Mouse (Mus musculus) heart, adult 2 months (tissue): ENCODE measurements around the gene T. TPM values are rescaled to one million over a fixed set of nuclear protein-coding genes. Genes with fewer than 3 reads are reported as not detected.
A peak's percentile ranks its signal among the peaks of the same experiment; 100 is the strongest.

Experiments
- DNase-seq, 2 experiments: peaks; one replicate each; pipeline ENCODE4 v3.0.0; 2021
- H3K27ac ChIP-seq: fragments of 200-600 bp; 2 replicates; pipeline ENCODE4 v1.8.1; 2022
- H3K27me3 ChIP-seq: fragments of 200-500 bp; 2 replicates; pipeline ENCODE4 v1.6.1; 2012; ENCODE audit warnings: mild to moderate bottlenecking, low read length, inconsistent platforms, mixed read lengths; ENCODE audit not compliant: control insufficient read depth, insufficient read depth
- H3K36me3 ChIP-seq: fragments of 200-500 bp; 2 replicates; pipeline ENCODE4 v1.6.1; 2012; ENCODE audit warnings: low read length, inconsistent platforms; ENCODE audit not compliant: control insufficient read depth, insufficient read depth
- H3K4me1 ChIP-seq: fragments of 200-500 bp; 2 replicates; pipeline ENCODE4 v1.6.1; 2011; ENCODE audit warnings: low read length; ENCODE audit not compliant: control insufficient read depth, insufficient read depth
- H3K4me3 ChIP-seq: fragments of 200-600 bp; 2 replicates; pipeline ENCODE4 v1.8.1; 2022
- H3K79me2 ChIP-seq: fragments of 200-500 bp; replicated peaks from 2 replicates; pipeline ENCODE4 v1.6.1; 2012; ENCODE audit warnings: mild to moderate bottlenecking, inconsistent platforms, low read length, moderate library complexity, mixed read lengths; ENCODE audit not compliant: control insufficient read depth, insufficient read depth
- H3K9ac ChIP-seq: fragments of 200-500 bp; 2 replicates; pipeline ENCODE4 v1.6.1; 2012; ENCODE audit warnings: low read depth, mild to moderate bottlenecking, control low read depth, inconsistent platforms, low read length, mixed read lengths
- CTCF ChIP-seq: fragments of 200-600 bp; IDR thresholded peaks from 2 replicates; pipeline ENCODE4 v1.8.1; 2022; ENCODE audit warnings: antibody characterized with exemption, mild to moderate bottlenecking, moderate library complexity
- EP300 ChIP-seq: fragments of 200-500 bp; IDR thresholded peaks from 2 replicates; pipeline ENCODE4 v1.6.1; 2011; ENCODE audit warnings: low read depth, low read length, control low read depth; ENCODE audit not compliant: insufficient read depth
- POLR2A ChIP-seq: fragments of 200-500 bp; IDR thresholded peaks from 2 replicates; pipeline ENCODE4 v1.6.1; 2011; ENCODE audit warnings: mild to moderate bottlenecking, low read depth, low read length, control low read depth; ENCODE audit not compliant: insufficient read depth
- WGBS: fragments of 180-500 bp; shearing (Covaris S2); methylation state at CpG from one replicate; pipeline ENCODE4 v1.1.7; 2018; 5-methylcytosine and 5-hydroxymethylcytosine counted together
- intact Hi-C: fragments of 180-260 bp; cut with DNase I; formaldehyde crosslinking; loops from one replicate; pipeline ENCODE4 v1.15.1; 2025
- polyA plus RNA-seq: library from polyadenylated mRNA; depleted of rRNA; stranded (reverse); fragments of >200 nt; gene quantifications from 2 replicates; pipeline ENCODE4 v1.2.3, GENCODE M21; 2012; rRNA removed
- total RNA-seq, 2 experiments: library from RNA; stranded (reverse); gene quantifications; 2 replicates each; pipeline ENCODE4 v1.2.3; 2021

T gene
- total and polyA plus RNA-seq, 3 experiments, result not detected

- Histone ChIP-seq H3K36me3 (no peaks in the 10 kb centered on the region), H3K9ac (no peak overlapping the region), H3K27me3 (no peaks in the 10 kb centered on the region), H3K27ac (no peak overlapping the region), H3K79me2 (no peaks in the 10 kb centered on the region), H3K4me1 (no peaks in the 10 kb centered on the region), H3K4me3 (no peak overlapping the region)
- 84% methylated on average over 10 of the region's 10 CpGs for WGBS
- TF ChIP-seq POLR2A (no peak), CTCF (no peak), EP300 (no peak)
- intact Hi-C loops, result no loop called here
- no peak for DNase-seq
Measured at GRCm38 (mm10) chr17:8481797-8482196, 47.6 kb downstream of the T start.

- DNase-seq, result no peak
- WGBS, result 67% methylated on average over 7 of the region's 7 CpGs
- intact Hi-C loops, result no loop called here
- no peaks in the 10 kb centered on the region for H3K27me3 ChIP-seq
- no peak overlapping the region for H3K4me3 ChIP-seq
- H3K4me1 ChIP-seq, result no peaks in the 10 kb centered on the region
- H3K9ac ChIP-seq, result no peak overlapping the region
- no peaks in the 10 kb centered on the region for H3K36me3 ChIP-seq
- H3K27ac ChIP-seq, result no peak overlapping the region
- no peak for TF ChIP-seq POLR2A
- TF ChIP-seq CTCF, result no peak
- TF ChIP-seq EP300, result no peak
- H3K79me2 ChIP-seq, result no peaks in the 10 kb centered on the region
Measured at GRCm38 (mm10) chr17:8482876-8483275, 48.7 kb downstream of the T start.

- H3K36me3 ChIP-seq, result no peaks in the 10 kb centered on the region
- DNase-seq, result no peak
- intact Hi-C loops, result no loop called here
- H3K27me3 ChIP-seq, result no peaks in the 10 kb centered on the region
- TF ChIP-seq CTCF, result no peak
- no peaks in the 10 kb centered on the region for H3K4me1 ChIP-seq
- no peak overlapping the region for H3K9ac ChIP-seq
- no peaks in the 10 kb centered on the region for H3K79me2 ChIP-seq
- no peak overlapping the region for H3K4me3 ChIP-seq
- WGBS, result 56% methylated on average over 3 of the region's 3 CpGs
- H3K27ac ChIP-seq, result no peak overlapping the region
Measured at GRCm38 (mm10) chr17:8484246-8484645, 50.0 kb downstream of the T start.

- no peaks in the 10 kb centered on the region for H3K79me2 ChIP-seq
- DNase-seq, result no peak
- H3K27ac ChIP-seq, result no peak overlapping the region
- H3K4me3 ChIP-seq, result no peak overlapping the region
- no peak overlapping the region for H3K9ac ChIP-seq
- H3K4me1 ChIP-seq, result no peaks in the 10 kb centered on the region
- intact Hi-C loops, result no loop called here
- no peaks in the 10 kb centered on the region for H3K27me3 ChIP-seq
- no peak for TF ChIP-seq CTCF
- no peaks in the 10 kb centered on the region for H3K36me3 ChIP-seq
Measured at GRCm38 (mm10) chr17:8485146-8485545, 50.9 kb downstream of the T start.

GRCm38 (mm10) chr17:8487824-8488223 lies 53.6 kb downstream of the T start:
- Histone ChIP-seq H3K79me2 (no peaks in the 10 kb centered on the region), H3K27me3 (no peaks in the 10 kb centered on the region), H3K4me1 (no peaks in the 10 kb centered on the region), H3K36me3 (no peaks in the 10 kb centered on the region), H3K9ac (no peak overlapping the region), H3K27ac (no peak overlapping the region), H3K4me3 (no peak overlapping the region)
- peak; percentile 36 to 59 for DNase-seq
- WGBS, result 31% methylated on average over 12 of the region's 12 CpGs
- intact Hi-C loops, result no loop called here
- no peak for TF ChIP-seq CTCF
- no peak for TF ChIP-seq EP300
- no peak for TF ChIP-seq POLR2A

- intact Hi-C loops, result no loop called here
- no peak for DNase-seq
- WGBS, result 84% methylated on average over 5 of the region's 5 CpGs
- Histone ChIP-seq H3K36me3 (no peaks in the 10 kb centered on the region), H3K4me3 (no peak overlapping the region), H3K79me2 (no peaks in the 10 kb centered on the region), H3K9ac (no peak overlapping the region), H3K4me1 (no peaks in the 10 kb centered on the region), H3K27ac (no peak overlapping the region), H3K27me3 (no peaks in the 10 kb centered on the region)
- no peak for TF ChIP-seq EP300
- TF ChIP-seq CTCF, result no peak
- TF ChIP-seq POLR2A, result no peak
Measured at GRCm38 (mm10) chr17:8490971-8491370, 56.7 kb downstream of the T start.

Other genes with a start within 250 kb of the T start
- gene Ccr6, start 198.4 kb upstream of the T start, total RNA-seq, result not detected
- gene Ccr6, start 198.4 kb upstream of the T start, polyA plus RNA-seq, result 0.56 and 0.62 TPM in 2 replicates
- 100 to 1,000 TPM; 699 to 921 TPM for gene Mpc1, start 151.5 kb upstream of the T start, total RNA-seq
- gene Mpc1, start 151.5 kb upstream of the T start, polyA plus RNA-seq, result 643 and 921 TPM in 2 replicates
- gene Sft2d1, start 123.3 kb upstream of the T start, total RNA-seq, result 10 to 100 TPM; 13.3 to 17.6 TPM
- 32.2 and 34.2 TPM in 2 replicates for gene Sft2d1, start 123.3 kb upstream of the T start, polyA plus RNA-seq
- under 1 TPM; 0.07 to 0.13 TPM for gene Prr18, start 97.0 kb upstream of the T start, total RNA-seq
- gene Prr18, start 97.0 kb upstream of the T start, polyA plus RNA-seq, result 0.18 and 0.23 TPM in 2 replicates
- under 1 TPM; 0.36 to 0.47 TPM for gene T2, start 78.4 kb upstream of the T start, total RNA-seq
- 1.1 and 1.4 TPM in 2 replicates for gene T2, start 78.4 kb upstream of the T start, polyA plus RNA-seq
- 1 to 10 TPM; 1.9 to 2.2 TPM for gene Pde10a, start 90.9 kb downstream of the T start, total RNA-seq
- gene Pde10a, start 90.9 kb downstream of the T start, polyA plus RNA-seq, result 1.4 and 2.3 TPM in 2 replicates
- not detected for gene Gm17087, start 132.5 kb downstream of the T start, total RNA-seq
- not detected in 2 replicates for gene Gm17087, start 132.5 kb downstream of the T start, polyA plus RNA-seq